22 mouse cellular contexts compared by ENCODE assay signal in genomic region chr16:22493396-22493795, GRCm38 (mm10). TPM values are rescaled to one million over a fixed set of nuclear protein-coding genes. Genes with fewer than 3 reads are reported as not detected.
A peak's percentile ranks its signal among the peaks of the same experiment; 100 is the strongest.
DNase-seq lines count a peak whose midpoint lies in the region; ATAC-seq and TF ChIP-seq lines count a peak whose summit lies in the region.
"Had no signal": no experiment of that assay in that cellular context is flagged by ENCODE, and none has a peak within 500 bp of the region (broad histone marks: within the 10 kb centered on the region; RNA-seq: fewer than 3 reads in every experiment).

No protein-coding gene starts in this region.

- TF ChIP-seq EP300 in lung, postnatal 0 days (IDR thresholded peaks at IDR 0.05) = no peak

- 0 out of 2 replicates have a peak, but pooled peaks have one; percentile 13 for ATAC-seq in frontal cortex, adult (ENCODE audit: low TSS enrichment)
- ATAC-seq in lung, postnatal 0 days = peak; percentile 68
- no peak for ATAC-seq in neural tube, embryonic 15.5 days (ENCODE audit: low FRiP score)
- ATAC-seq in intestine, embryonic 15.5 days = no peak
- ATAC-seq: forebrain, embryonic 14.5 days; intestine, postnatal 0 days; liver, embryonic 12.5 days; midbrain, embryonic 13.5 days had no signal

- H3K27ac ChIP-seq in lung, postnatal 0 days (ENCODE audit: low read length) = no peak overlapping the region
- no peak overlapping the region for H3K27ac ChIP-seq in neural tube, embryonic 15.5 days (replicated peaks)
- H3K27ac ChIP-seq in intestine, embryonic 15.5 days = no peak overlapping the region
- H3K27ac ChIP-seq: hindbrain, embryonic 12.5 days; kidney, embryonic 15.5 days; liver, embryonic 12.5 days; midbrain, embryonic 13.5 days had no signal

- H3K4me1 ChIP-seq in lung, postnatal 0 days (ENCODE audit: insufficient read depth, low read depth, low read length) = peaks cover 14% of the 10 kb centered on the region; the same call in 1 of the 2 replicates
- H3K4me1 ChIP-seq in neural tube, embryonic 15.5 days = peaks cover 5% of the 10 kb centered on the region; the same call in 1 of the 2 replicates
- 0 out of 2 replicates have a peak, but pooled peaks cover 3% of the 10 kb centered on the region for H3K4me1 ChIP-seq in intestine, embryonic 15.5 days (replicated peaks)
- H3K4me1 ChIP-seq: hindbrain, embryonic 12.5 days; kidney, embryonic 15.5 days; liver, embryonic 12.5 days; midbrain, embryonic 13.5 days had no signal

- DNase-seq in frontal cortex, postnatal 25 days (ENCODE audit: low spot score in 2 of 2) = no peak
- DNase-seq in lung, postnatal 0 days (ENCODE audit: low spot score) = peak; percentile 72
- DNase-seq in lung, adult 18-20 months = no peak
- peak; percentile 14 for DNase-seq in thymus, postnatal 25 days
- no peak for DNase-seq in thymus, adult 18-20 months
- DNase-seq: adrenal gland, adult 2 months; cerebellum, adult 8-10 months; heart, postnatal 10 days; lung, embryonic 14.5 days; retina, postnatal 1 day had no signal

- no peak overlapping the region for H3K4me2 ChIP-seq in lung, postnatal 0 days (replicated peaks; ENCODE audit: low read depth, low read length)
- H3K4me2 ChIP-seq in neural tube, embryonic 15.5 days = no peak overlapping the region
- no peak overlapping the region for H3K4me2 ChIP-seq in intestine, embryonic 15.5 days (replicated peaks)
- H3K4me2 ChIP-seq: hindbrain, embryonic 12.5 days; kidney, embryonic 15.5 days; liver, embryonic 12.5 days; lung, embryonic 14.5 days; midbrain, embryonic 13.5 days had no signal

- no peak overlapping the region for H3K4me3 ChIP-seq in lung, postnatal 0 days (ENCODE audit: low read depth, low read length)
- no peak overlapping the region for H3K4me3 ChIP-seq in neural tube, embryonic 15.5 days (replicated peaks)
- H3K4me3 ChIP-seq in intestine, embryonic 15.5 days (replicated peaks) = no peak overlapping the region
- H3K4me3 ChIP-seq: erythroblast, embryonic 14.5 days; heart, embryonic 10.5 days; hindbrain, embryonic 12.5 days; kidney, embryonic 15.5 days; liver, embryonic 12.5 days; midbrain, embryonic 13.5 days; myocyte had no signal

- TF ChIP-seq CTCF in lung, postnatal 0 days (IDR thresholded peaks at IDR 0.05) = no peak

- H3K27me3 ChIP-seq in lung, postnatal 0 days (replicated peaks; ENCODE audit: insufficient read depth, low read length) = no peaks in the 10 kb centered on the region
- H3K27me3 ChIP-seq in neural tube, embryonic 15.5 days (replicated peaks) = no peaks in the 10 kb centered on the region
- no peaks in the 10 kb centered on the region; the same call in 1 of the 2 replicates for H3K27me3 ChIP-seq in intestine, embryonic 15.5 days (replicated peaks)
- H3K27me3 ChIP-seq: hindbrain, embryonic 12.5 days; kidney, embryonic 15.5 days; liver, embryonic 12.5 days; midbrain, embryonic 13.5 days had no signal

- no peaks in the 10 kb centered on the region for H3K9me3 ChIP-seq in lung, postnatal 0 days (ENCODE audit: low read length)
- H3K9me3 ChIP-seq in neural tube, embryonic 15.5 days (replicated peaks) = no peaks in the 10 kb centered on the region
- H3K9me3 ChIP-seq in intestine, embryonic 15.5 days = no peaks in the 10 kb centered on the region
- H3K9me3 ChIP-seq: heart, embryonic 10.5 days; hindbrain, embryonic 12.5 days; kidney, embryonic 15.5 days; liver, embryonic 12.5 days; midbrain, embryonic 13.5 days had no signal

- WGBS in lung, postnatal 0 days = 58% methylated on average over 4 of the region's 4 CpGs
- WGBS in neural tube, embryonic 15.5 days = 49% methylated on average over 4 of the region's 4 CpGs
- 64% methylated on average over 4 of the region's 4 CpGs for WGBS in intestine, embryonic 15.5 days

- no peak overlapping the region for H3K9ac ChIP-seq in lung, postnatal 0 days (replicated peaks; ENCODE audit: low read depth)
- H3K9ac ChIP-seq in neural tube, embryonic 15.5 days (replicated peaks) = no peak overlapping the region
- no peak overlapping the region for H3K9ac ChIP-seq in intestine, embryonic 15.5 days
- H3K9ac ChIP-seq: hindbrain, embryonic 12.5 days; kidney, embryonic 15.5 days; liver, embryonic 12.5 days; lung, embryonic 14.5 days; midbrain, embryonic 13.5 days had no signal

- H3K36me3 ChIP-seq in lung, postnatal 0 days (ENCODE audit: insufficient read depth, low read length) = no peaks in the 10 kb centered on the region
- no peaks in the 10 kb centered on the region for H3K36me3 ChIP-seq in neural tube, embryonic 15.5 days
- H3K36me3 ChIP-seq in intestine, embryonic 15.5 days = no peaks in the 10 kb centered on the region
- H3K36me3 ChIP-seq: heart, embryonic 10.5 days; hindbrain, embryonic 12.5 days; kidney, embryonic 15.5 days; liver, embryonic 12.5 days; midbrain, embryonic 13.5 days had no signal

RNA-seq across cellular contexts. Expression of gene Etv5, which starts 53.9 kb away (rescaled TPM):
- polyA plus RNA-seq in lung, postnatal 0 days (2015; fragmentation: Nextera tagmentation; extraction: Ambion mirVana) = 76.7 and 78.5 TPM in 2 replicates
- 22.3 and 24.6 TPM in 2 replicates for polyA plus RNA-seq in neural tube, embryonic 15.5 days (2015; fragmentation: Nextera tagmentation; extraction: Ambion mirVana)
- 11.2 and 11.4 TPM in 2 replicates for polyA plus RNA-seq in intestine, embryonic 15.5 days (2015; fragmentation: Nextera tagmentation; extraction: Ambion mirVana)

Comparison
In these comparisons a context has a peak if more than half of its experiments do, and no peak if none do; other contexts are left out.
1. DNase-seq: peak in lung, postnatal 0 days (single experiment) and thymus, postnatal 25 days (single experiment); none in frontal cortex, postnatal 25 days (0 of 2), lung, adult 18-20 months (0 of 2) and thymus, adult 18-20 months (0 of 2).
2. ATAC-seq: peak in frontal cortex, adult (single experiment) and lung, postnatal 0 days (single experiment); none in neural tube, embryonic 15.5 days (single experiment) and intestine, embryonic 15.5 days (single experiment).